Mouse (Mus musculus) MEL (cell line): ENCODE measurements around the gene Efna5. TPM values are rescaled to one million over a fixed set of nuclear protein-coding genes. Genes with fewer than 3 reads are reported as not detected.

ENCODE experiments used
- DNase-seq: peaks from one replicate; pipeline ENCODE4 v3.0.0; 2011; ENCODE audit warnings: low read depth, low spot score
- H3K27ac ChIP-seq: 2 replicates; pipeline ENCODE4 v1.5.1; 2012; ENCODE audit warnings: low read depth, mild to moderate bottlenecking, control low read depth, low read length, moderate library complexity; ENCODE audit not compliant: control insufficient read depth
- H3K27me3 ChIP-seq, 2 experiments: fragments of 150-350 bp in 1 of 2; sonication (generic) in 1 of 2; 2 replicates each; pipeline ENCODE4 v1.6.1; 2012; ENCODE audit warnings: low read length in 2 of 2, mild to moderate bottlenecking in 2 of 2, improper control_type of control experiment in 1 of 2, moderate library complexity in 1 of 2; ENCODE audit not compliant: insufficient read depth in 2 of 2, control insufficient read depth in 1 of 2
- H3K36me3 ChIP-seq, 2 experiments: 2 replicates each; pipeline ENCODE4 v1.6.1; 2012 to 2014; ENCODE audit warnings: low read length in 2 of 2, improper control_type of control experiment in 1 of 2, inconsistent platforms in 1 of 2, mild to moderate bottlenecking in 1 of 2; ENCODE audit not compliant: insufficient read depth in 2 of 2, control insufficient read depth in 1 of 2
- H3K4me1 ChIP-seq, 2 experiments: fragments of 150-350 bp in 1 of 2; sonication (generic) in 1 of 2; 2 replicates each; pipeline ENCODE4 v1.6.1; 2012; ENCODE audit warnings: low read length in 2 of 2, improper control_type of control experiment in 1 of 2, mild to moderate bottlenecking in 1 of 2; ENCODE audit not compliant: insufficient read depth in 2 of 2, control insufficient read depth in 1 of 2
- H3K4me3 ChIP-seq, 2 experiments: fragments of 150-350 bp in 1 of 2; sonication (generic) in 1 of 2; 2 replicates each; pipeline ENCODE4 v1.5.1; 2012; ENCODE audit warnings: low read depth in 2 of 2, low read length in 2 of 2, mild to moderate bottlenecking in 2 of 2, moderate library complexity in 2 of 2, control low read depth in 1 of 2, improper control_type of control experiment in 1 of 2; ENCODE audit not compliant: control insufficient read depth in 1 of 2, insufficient read depth in 1 of 2
- H3K79me2 ChIP-seq: 2 replicates; pipeline ENCODE4 v1.6.1; 2012; ENCODE audit warnings: mild to moderate bottlenecking, low read length, moderate library complexity; ENCODE audit not compliant: control insufficient read depth, poor library complexity, insufficient read depth
- H3K9ac ChIP-seq: 2 replicates; pipeline ENCODE4 v1.6.1; 2012; ENCODE audit warnings: low read depth, mild to moderate bottlenecking, control low read depth, low read length, moderate library complexity; ENCODE audit not compliant: control insufficient read depth, poor library complexity, severe bottlenecking
- H3K9me3 ChIP-seq: fragments of 150-350 bp; sonication (generic); replicated peaks from 2 replicates; pipeline ENCODE4 v1.6.1; 2012; ENCODE audit warnings: mild to moderate bottlenecking, low read length, improper control_type of control experiment, moderate library complexity; ENCODE audit not compliant: insufficient read depth
- BHLHE40 ChIP-seq: IDR thresholded peaks from 2 replicates; pipeline ENCODE4 v1.6.1; 2012; ENCODE audit warnings: low read depth, mild to moderate bottlenecking, inconsistent platforms, low read length, improper control_type of control experiment, borderline replicate concordance
- CHD2 ChIP-seq: IDR thresholded peaks from 2 replicates; pipeline ENCODE4 v1.6.1; 2011; ENCODE audit warnings: low read length, improper control_type of control experiment
- CTCF ChIP-seq, 3 experiments: IDR thresholded peaks in 2 of 3; conservative IDR thresholded peaks in 1 of 3; 2 replicates each; pipeline ENCODE4 v1.5.1; 2011 to 2012; ENCODE audit warnings: low read length in 3 of 3, low read depth in 2 of 3, mild to moderate bottlenecking in 2 of 3, improper control_type of control experiment in 1 of 3, inconsistent platforms in 1 of 3, mixed read lengths in 1 of 3, moderate library complexity in 1 of 3; ENCODE audit not compliant: control insufficient read depth in 1 of 3, insufficient read depth in 1 of 3, poor library complexity in 1 of 3, severe bottlenecking in 1 of 3
- EP300 ChIP-seq, 2 experiments: IDR thresholded peaks; 2 replicates each; pipeline ENCODE4 v1.6.1; 2011; ENCODE audit warnings: improper control_type of control experiment in 2 of 2, low read length in 2 of 2, low read depth in 1 of 2, mild to moderate bottlenecking in 1 of 2
- ETS1 ChIP-seq: IDR thresholded peaks from 2 replicates; pipeline ENCODE4 v1.6.1; 2012; ENCODE audit warnings: low read depth, mild to moderate bottlenecking, inconsistent platforms, low read length, improper control_type of control experiment, moderate library complexity
- HCFC1 ChIP-seq: IDR thresholded peaks from 2 replicates; pipeline ENCODE4 v1.6.1; 2012; ENCODE audit warnings: low read depth, mild to moderate bottlenecking, inconsistent platforms, low read length, improper control_type of control experiment, moderate library complexity
- JUND ChIP-seq: IDR thresholded peaks from 2 replicates; pipeline ENCODE4 v1.6.1; 2011; ENCODE audit warnings: low read depth, mild to moderate bottlenecking, improper control_type of control experiment, low read length
- KAT2A ChIP-seq: conservative IDR thresholded peaks from 2 replicates; pipeline ENCODE4 v1.6.1; 2012; ENCODE audit warnings: low read depth, low read length, improper control_type of control experiment, inconsistent platforms
- MAX ChIP-seq: IDR thresholded peaks from 2 replicates; pipeline ENCODE4 v1.6.1; 2011; ENCODE audit warnings: low read length, improper control_type of control experiment
- MAZ ChIP-seq: IDR thresholded peaks from 2 replicates; pipeline ENCODE4 v1.6.1; 2012; ENCODE audit warnings: low read depth, mild to moderate bottlenecking, inconsistent platforms, low read length, improper control_type of control experiment
- MEF2A ChIP-seq: IDR thresholded peaks from 2 replicates; pipeline ENCODE4 v1.6.1; 2014; ENCODE audit warnings: low read depth, mild to moderate bottlenecking, inconsistent platforms, low read length, improper control_type of control experiment; ENCODE audit not compliant: poor library complexity, insufficient replicate concordance, severe bottlenecking; ENCODE audit errors: extremely low read depth
- MYC ChIP-seq: IDR thresholded peaks from 2 replicates; pipeline ENCODE4 v1.6.1; 2011; ENCODE audit warnings: low read depth, mild to moderate bottlenecking, low read length, improper control_type of control experiment, moderate library complexity
- NRF1 ChIP-seq: IDR thresholded peaks from 2 replicates; pipeline ENCODE4 v1.6.1; 2014; ENCODE audit warnings: low read depth, mild to moderate bottlenecking, inconsistent platforms, low read length, improper control_type of control experiment, moderate library complexity; ENCODE audit not compliant: poor library complexity, insufficient read depth, severe bottlenecking
- POLR2AphosphoS2 ChIP-seq: IDR thresholded peaks from 2 replicates; pipeline ENCODE4 v1.6.1; 2011; ENCODE audit warnings: low read length, improper control_type of control experiment
- POLR2AphosphoS5 ChIP-seq: IDR thresholded peaks from 2 replicates; pipeline ENCODE4 v1.6.1; 2012; ENCODE audit warnings: low read depth, borderline replicate concordance, mild to moderate bottlenecking, inconsistent platforms, low read length, moderate library complexity, mixed read lengths
- RAD21 ChIP-seq: IDR thresholded peaks from 2 replicates; pipeline ENCODE4 v1.6.1; 2011; ENCODE audit warnings: mild to moderate bottlenecking, low read depth, low read length, improper control_type of control experiment
- TAL1 ChIP-seq: IDR thresholded peaks from 2 replicates; pipeline ENCODE4 v1.6.1; 2012; ENCODE audit warnings: mild to moderate bottlenecking, inconsistent platforms, low read length, moderate library complexity, mixed read lengths
- TBP ChIP-seq: IDR thresholded peaks from 2 replicates; pipeline ENCODE4 v1.8.0; 2011; ENCODE audit warnings: low read depth, low read length, improper control_type of control experiment
- UBTF ChIP-seq: IDR thresholded peaks from 2 replicates; pipeline ENCODE4 v1.6.1; 2012; ENCODE audit warnings: low read depth, mild to moderate bottlenecking, inconsistent platforms, low read length, improper control_type of control experiment, moderate library complexity, borderline replicate concordance; ENCODE audit not compliant: insufficient read depth
- USF2 ChIP-seq, 2 experiments: IDR thresholded peaks; 2 replicates each; pipeline ENCODE4 v1.6.1; 2011 to 2012; ENCODE audit warnings: improper control_type of control experiment in 2 of 2, low read length in 2 of 2, borderline replicate concordance in 1 of 2, inconsistent platforms in 1 of 2, low read depth in 1 of 2, mild to moderate bottlenecking in 1 of 2; ENCODE audit not compliant: insufficient read depth in 1 of 2
- ZC3H11A ChIP-seq: IDR thresholded peaks from 2 replicates; pipeline ENCODE4 v1.6.1; 2012; ENCODE audit warnings: low read depth, mild to moderate bottlenecking, inconsistent platforms, low read length, improper control_type of control experiment
- ZNF384 ChIP-seq: IDR thresholded peaks from 2 replicates; pipeline ENCODE4 v1.6.1; 2012; ENCODE audit warnings: low read depth, mild to moderate bottlenecking, inconsistent platforms, low read length, improper control_type of control experiment
- polyA plus RNA-seq, 2 experiments: library from polyadenylated mRNA; stranded (reverse) in 1 of 2; unstranded in 1 of 2; fragments of >175 nt in 1 of 2; fragments of >200 nt in 1 of 2; gene quantifications; 2 replicates each; pipeline versions ENCODE4 v1.2.1 to v1.2.4; 2012; ENCODE audit warnings: low replicate concordance in 2 of 2, low read depth in 1 of 2; ENCODE audit not compliant: insufficient read length in 2 of 2, insufficient read depth in 1 of 2, missing spikeins in 1 of 2
- total RNA-seq: library from RNA; depleted of rRNA; stranded (reverse); fragments of 300-350 nt; gene quantifications from 2 replicates; pipeline ENCODE4 v1.2.3, GENCODE M21; 2012

The Efna5 gene
- total and polyA plus RNA-seq, 3 experiments: not detected

DNA sequence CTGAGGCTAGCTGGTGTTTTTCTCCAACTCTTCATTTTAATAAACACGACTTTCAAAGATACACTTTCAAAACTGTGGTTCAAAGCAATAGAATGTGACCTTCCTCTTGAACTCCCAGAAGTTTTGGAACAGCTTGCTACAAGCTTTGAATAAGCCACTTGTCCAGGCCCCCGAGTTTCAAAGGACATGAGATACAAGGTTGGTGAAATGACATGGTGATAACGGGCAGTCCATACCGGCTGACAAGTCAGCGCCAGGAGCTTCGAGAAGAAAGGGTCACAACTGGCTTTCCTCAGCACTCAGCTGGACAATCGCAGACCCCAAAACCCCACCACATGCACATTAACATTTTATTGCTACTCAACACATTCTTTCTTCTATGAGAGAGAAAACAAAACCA, 219.3 kb downstream of the Efna5 start:
- H3K9me3 ChIP-seq: no peaks in the 10 kb centered on the region
- H3K27me3 ChIP-seq: no peaks in the 10 kb centered on the region
- no peak overlapping the region for H3K27ac ChIP-seq
- H3K9ac ChIP-seq: no peak overlapping the region
- no peaks in the 10 kb centered on the region for H3K79me2 ChIP-seq
- DNase-seq: no peak
- no peaks in the 10 kb centered on the region for H3K36me3 ChIP-seq
- no peaks in the 10 kb centered on the region for H3K4me1 ChIP-seq
- no peak overlapping the region for H3K4me3 ChIP-seq
- TF ChIP-seq TBP (no peak), POLR2AphosphoS2 (no peak), ETS1 (no peak), KAT2A (no peak), NRF1 (no peak), BHLHE40 (no peak), ZC3H11A (no peak), RAD21 (no peak), UBTF (no peak)

- Histone ChIP-seq H3K27me3 (no peaks in the 10 kb centered on the region), H3K4me1 (no peaks in the 10 kb centered on the region; a peak in 1 of 4 replicates), H3K79me2 (no peaks in the 10 kb centered on the region), H3K9me3 (no peaks in the 10 kb centered on the region), H3K36me3 (no peaks in the 10 kb centered on the region), H3K9ac (no peak overlapping the region), H3K27ac (no peak overlapping the region), H3K4me3 (no peak overlapping the region)
- DNase-seq: no peak
- TF ChIP-seq TAL1 (no peak), MYC (no peak), EP300 (IDR thresholded peaks at IDR 0.05; ENCODE audit: low read depth in 1 of 2, low read length in 2 of 2) (no peak), CHD2 (no peak), MEF2A (no peak), JUND (no peak), USF2 (IDR thresholded peaks at IDR 0.05; ENCODE audit: borderline replicate concordance in 1 of 2, insufficient read depth in 1 of 2, low read depth in 1 of 2, low read length in 2 of 2) (no peak), UBTF (no peak), POLR2AphosphoS5 (no peak), CTCF (IDR thresholded peaks at IDR 0.05 in 2 of 3, conservative IDR thresholded peaks at IDR 0.05 in 1 of 3; ENCODE audit: control insufficient read depth in 1 of 3, insufficient read depth in 1 of 3, low read depth in 2 of 3, low read length in 3 of 3, poor library complexity in 1 of 3, severe bottlenecking in 1 of 3) (no peak), MAZ (no peak), ZNF384 (no peak), ETS1 (no peak), HCFC1 (no peak), MAX (no peak)
Measured at GRCm38 (mm10) chr17:62659501-62660175, 221.5 kb downstream of the Efna5 start.
